Mouse (Mus musculus): ENCODE data around the gene Eid3.

The Eid3 gene

GRCm38 (mm10) chr10:82889447-82889973 lies 23.1 kb downstream of the Eid3 start:
- CTCF ChIA-PET: interaction anchor here in 2 of 4 experiments (0.6 to 0.9 kb wide), 3 partner anchors 9 to 14 kb away, joined by 3 read pairs; no protein-coding TSS in a partner anchor
- POLR2A ChIA-PET: interaction anchor here in 3 of 4 experiments (0.8 to 3.5 kb wide), 14 partner anchors 10 to 470 kb away, joined by 3 to 22 read pairs (median 5); partner anchors contain the start of genes Eid3 (in 2 of the 3) and D10Wsu102e (in 1 of the 3)

- ChIA-PET CTCF (interaction anchor here in 2 of 4 experiments (1.0 to 1.1 kb wide), 3 partner anchors 11 to 15 kb away, joined by 3 to 4 read pairs (median 4); no protein-coding TSS in a partner anchor), POLR2A (interaction anchor here (1.0 to 3.5 kb wide), 13 partner anchors 9 to 95 kb away, joined by 3 to 22 read pairs (median 6); partner anchors contain the start of gene Eid3 (in 1 of the 4))
Observed at GRCm38 (mm10) chr10:82890936-82891335, 24.5 kb downstream of the Eid3 start.

GRCm38 (mm10) chr10:82891427-82891826 lies 25.0 kb downstream of the Eid3 start:
- ChIA-PET CTCF (no interaction called here), POLR2A (interaction anchor here in 3 of 4 experiments (0.6 to 3.5 kb wide), 7 partner anchors 9 to 1424 kb away, joined by 3 to 15 read pairs (median 6); no protein-coding TSS in a partner anchor)

- ChIA-PET POLR2A (interaction anchor here in 3 of 4 experiments (0.8 to 13.3 kb wide), 9 partner anchors 9 to 83 kb away, joined by 3 to 195 read pairs (median 5); no protein-coding TSS in a partner anchor), CTCF (interaction anchor here (0.5 to 3.0 kb wide), 7 partner anchors 9 to 81 kb away, joined by 3 to 19 read pairs (median 6); no protein-coding TSS in a partner anchor)
Observed at GRCm38 (mm10) chr10:82892442-82893055, 26.1 kb downstream of the Eid3 start.

- POLR2A ChIA-PET: interaction anchor here (0.5 to 13.3 kb wide), 25 partner anchors 7 to 752 kb away, joined by 3 to 195 read pairs (median 4); partner anchors contain the start of genes Eid3 (in 2 of the 4), 1190007I07Rik (in 1 of the 4) and Nfyb (in 1 of the 4)
- CTCF ChIA-PET: interaction anchor here (0.5 to 3.0 kb wide), 11 partner anchors 8 to 645 kb away, joined by 3 to 19 read pairs (median 5); no protein-coding TSS in a partner anchor
Observed at GRCm38 (mm10) chr10:82893872-82894650, 27.6 kb downstream of the Eid3 start.

GRCm38 (mm10) chr10:82897936-82898335 lies 31.5 kb downstream of the Eid3 start:
- POLR2A ChIA-PET: interaction anchor here in 3 of 4 experiments (0.6 to 13.3 kb wide), 16 partner anchors 22 to 462 kb away, joined by 3 to 195 read pairs (median 4); partner anchors contain the start of genes Nfyb (in 2 of the 3), 1190007I07Rik (in 1 of the 3), D10Wsu102e (in 1 of the 3) and Hcfc2 (in 1 of the 3)
- CTCF ChIA-PET: interaction anchor here in 1 of 4 experiments (1.1 kb wide), 1 partner anchor 22 kb away, joined by 4 read pairs; no protein-coding TSS in a partner anchor

- POLR2A ChIA-PET: interaction anchor here in 3 of 4 experiments (0.6 to 13.3 kb wide), 33 partner anchors 23 to 749 kb away, joined by 3 to 195 read pairs (median 4); partner anchors contain the start of genes Nfyb (in 3 of the 3), Eid3 (in 2 of the 3), 1190007I07Rik (in 1 of the 3) and D10Wsu102e (in 1 of the 3)
- CTCF ChIA-PET: interaction anchor here (0.6 to 3.8 kb wide), 7 partner anchors 23 to 659 kb away, joined by 3 to 57 read pairs (median 4); no protein-coding TSS in a partner anchor
Observed at GRCm38 (mm10) chr10:82898893-82899292, 32.5 kb downstream of the Eid3 start.

GRCm38 (mm10) chr10:82899810-82900421 lies 33.5 kb downstream of the Eid3 start:
- POLR2A ChIA-PET: interaction anchor here in 3 of 4 experiments (0.5 to 13.3 kb wide), 41 partner anchors 9 to 1747 kb away, joined by 3 to 195 read pairs (median 4); partner anchors contain the start of genes Eid3 (in 2 of the 3), Nfyb (in 2 of the 3), 1190007I07Rik (in 1 of the 3) and Tdg (in 1 of the 3)
- CTCF ChIA-PET: interaction anchor here (0.6 to 3.8 kb wide), 14 partner anchors 10 to 645 kb away, joined by 3 to 57 read pairs (median 4); no protein-coding TSS in a partner anchor

GRCm38 (mm10) chr10:82900546-82900945 lies 34.1 kb downstream of the Eid3 start:
- ChIA-PET CTCF (interaction anchor here (1.0 to 3.8 kb wide), 13 partner anchors 10 to 311 kb away, joined by 3 to 57 read pairs (median 5); partner anchors contain the start of gene Eid3 (in 1 of the 4)), POLR2A (interaction anchor here in 3 of 4 experiments (0.5 to 13.3 kb wide), 31 partner anchors 9 to 444 kb away, joined by 3 to 195 read pairs (median 5); partner anchors contain the start of genes Eid3 (in 2 of the 3), Nfyb (in 2 of the 3), 1190007I07Rik (in 1 of the 3) and Tdg (in 1 of the 3))

- ChIA-PET CTCF (interaction anchor here (0.5 to 3.8 kb wide), 51 partner anchors 9 to 660 kb away, joined by 3 to 57 read pairs (median 3); partner anchors contain the start of genes Eid3 (in 1 of the 4) and Zfp938 (in 1 of the 4)), POLR2A (interaction anchor here (0.6 to 13.3 kb wide), 27 partner anchors 8 to 429 kb away, joined by 3 to 195 read pairs (median 4); partner anchors contain the start of genes Eid3 (in 2 of the 4), 1190007I07Rik (in 1 of the 4) and Nfyb (in 1 of the 4))
Observed at GRCm38 (mm10) chr10:82901436-82901835, 35.0 kb downstream of the Eid3 start.

GRCm38 (mm10) chr10:82908526-82908925 lies 42.1 kb downstream of the Eid3 start:
- ChIA-PET CTCF (interaction anchor here in 2 of 4 experiments (0.9 to 2.2 kb wide), 4 partner anchors 274 to 709 kb away, joined by 3 to 8 read pairs (median 4); no protein-coding TSS in a partner anchor), POLR2A (interaction anchor here in 1 of 4 experiments (2.8 kb wide), 1 partner anchor 50 kb away, joined by 11 read pairs; no protein-coding TSS in a partner anchor)

- POLR2A ChIA-PET: interaction anchor here in 2 of 4 experiments (0.5 to 3.1 kb wide), 9 partner anchors 9 to 319 kb away, joined by 3 to 23 read pairs (median 3); no protein-coding TSS in a partner anchor
- CTCF ChIA-PET: interaction anchor here (0.6 to 3.1 kb wide), 42 partner anchors 8 to 820 kb away, joined by 3 to 15 read pairs (median 4); partner anchors contain the start of genes 1190007I07Rik (in 1 of the 4), Chst11 (in 1 of the 4) and Eid3 (in 1 of the 4)
Observed at GRCm38 (mm10) chr10:82909382-82909781, 43.0 kb downstream of the Eid3 start.

- POLR2A ChIA-PET: interaction anchor here in 3 of 4 experiments (0.6 to 3.1 kb wide), 7 partner anchors 9 to 97 kb away, joined by 3 to 23 read pairs (median 6); no protein-coding TSS in a partner anchor
Observed at GRCm38 (mm10) chr10:82910198-82910597, 43.8 kb downstream of the Eid3 start.

GRCm38 (mm10) chr10:82913238-82913637 lies 46.8 kb downstream of the Eid3 start:
- ChIA-PET POLR2A (interaction anchor here in 1 of 4 experiments (0.6 kb wide), 1 partner anchor 123 kb away, joined by 3 read pairs; no protein-coding TSS in a partner anchor), CTCF (interaction anchor here in 2 of 4 experiments (0.6 to 1.6 kb wide), 6 partner anchors 12 to 994 kb away, joined by 3 to 12 read pairs (median 4); no protein-coding TSS in a partner anchor)

More at GRCm38 (mm10) chr10:82910198-82910597, 43.8 kb downstream of the Eid3 start:
- CTCF ChIA-PET: interaction anchor here (0.5 to 3.1 kb wide), 35 partner anchors 9 to 819 kb away, joined by 3 to 15 read pairs (median 4); partner anchors contain the start of genes Chst11 (in 1 of the 4) and Eid3 (in 1 of the 4)

GRCm38 (mm10) chr10:82913772-82914171 lies 47.3 kb downstream of the Eid3 start:
- ChIA-PET CTCF (interaction anchor here in 1 of 4 experiments (0.6 to 1.6 kb wide), 5 partner anchors 12 to 615 kb away, joined by 3 to 4 read pairs (median 3); no protein-coding TSS in a partner anchor), POLR2A (interaction anchor here in 1 of 4 experiments (0.6 kb wide), 1 partner anchor 122 kb away, joined by 3 read pairs; no protein-coding TSS in a partner anchor)

Measured in embryonic stem cell, embryonic (primary cell).